Mouse (Mus musculus): Measurements from ENCODE around the gene Tmem216.

DNA sequence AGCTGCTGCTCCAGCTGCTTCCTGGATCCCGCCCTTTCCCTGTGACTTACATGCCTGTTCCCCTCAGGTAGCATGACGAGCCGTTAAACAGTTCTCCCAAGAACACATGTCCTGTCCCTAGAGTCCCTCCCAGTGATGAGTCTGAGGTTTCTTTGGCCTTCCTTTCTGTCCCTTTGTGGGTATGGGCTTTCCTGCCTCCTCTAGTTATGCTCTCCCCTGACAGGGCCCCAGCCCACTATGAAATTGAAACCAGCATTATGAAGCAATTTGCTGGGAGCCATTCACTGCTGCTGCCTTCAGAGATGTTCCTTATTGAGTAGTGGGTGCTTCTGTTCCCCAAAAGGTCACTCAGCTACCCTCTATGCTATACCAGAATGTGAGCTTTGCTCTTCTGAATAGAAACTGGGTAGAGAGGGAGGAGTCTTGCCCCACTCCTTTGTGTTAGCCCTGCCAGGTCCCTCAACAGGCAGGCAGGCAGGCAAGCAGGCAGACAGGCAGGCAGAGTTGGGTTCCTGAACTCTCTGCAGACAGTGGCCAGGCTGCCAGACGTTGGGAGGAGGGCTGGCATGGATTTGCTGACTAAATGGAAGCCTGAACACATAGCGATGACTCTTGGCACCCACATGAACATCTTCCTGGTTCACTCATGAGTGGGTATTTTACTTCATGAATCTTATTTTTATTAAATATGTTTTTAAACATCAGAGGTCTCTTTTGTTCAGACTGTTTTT lies 33.3 kb upstream of the Tmem216 start:
- TF ChIP-seq CHD2 (IDR thresholded peaks at IDR 0.05; ENCODE audit: low read depth, low read length) = no peak
- TF ChIP-seq ZC3H11A (IDR thresholded peaks at IDR 0.05; ENCODE audit: borderline replicate concordance, low read depth, low read length) = no peak
- TF ChIP-seq HCFC1 (IDR thresholded peaks at IDR 0.05; ENCODE audit: borderline replicate concordance, insufficient read depth, low read length) = no peak
- TF ChIP-seq ZNF384 (IDR thresholded peaks at IDR 0.05; ENCODE audit: low read depth, low read length) = no peak
- TF ChIP-seq MAFK (IDR thresholded peaks at IDR 0.05; ENCODE audit: insufficient read depth, low read depth, low read length) = no peak
